Mouse (Mus musculus) thymus, postnatal 0 days (tissue): ENCODE measurements around the gene Cbx3. TPM values are rescaled to one million over a fixed set of nuclear protein-coding genes. Genes with fewer than 3 reads are reported as not detected.
"Not testable (repeated sequence)": the region's sequence is repeated elsewhere in the genome, so short reads cannot be mapped to it uniquely, and the experiment has no call there.

Experiments
- DNase-seq: peaks from one replicate; pipeline ENCODE4 v3.0.0-alpha.2; 2015; ENCODE audit warnings: low spot score
- polyA plus RNA-seq: library from polyadenylated mRNA; unstranded; fragments of >200 nt; fragmentation: Nextera tagmentation; extraction: Ambion mirVana; gene quantifications from 2 replicates; pipeline ENCODE4 v1.2.1, GENCODE M21; 2015

Cbx3 gene
- polyA plus RNA-seq, 1 experiment from 2014 or later, result 674 TPM

DNA sequence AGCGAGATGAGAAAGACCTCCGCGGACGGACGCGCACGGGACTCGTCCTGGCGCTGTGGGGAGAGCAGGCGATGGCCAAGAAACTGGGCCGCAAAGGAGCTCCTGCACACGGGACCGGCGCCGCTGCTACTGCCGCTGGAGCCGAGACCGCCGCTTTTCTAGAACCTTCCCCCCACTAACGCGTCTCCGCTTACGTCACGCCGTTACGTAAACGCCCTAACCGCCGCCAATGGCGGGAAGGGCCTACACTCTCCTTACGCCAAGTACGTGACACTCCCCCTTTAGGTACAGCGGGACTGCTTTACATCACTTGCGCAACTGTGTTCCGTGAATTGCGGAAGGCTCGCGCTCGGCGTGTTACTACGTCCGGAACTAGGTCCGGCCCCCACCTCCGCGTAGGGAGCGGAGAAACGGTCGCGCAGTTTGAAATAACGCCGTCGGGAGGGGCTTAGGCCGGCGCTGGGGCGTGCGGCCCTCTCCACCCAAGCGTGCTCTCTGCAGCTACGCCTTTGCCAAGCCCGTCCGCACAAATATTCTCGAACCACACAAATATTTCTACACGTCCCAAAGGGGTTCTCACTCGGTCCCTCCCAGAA lies 347 bp upstream of the Cbx3 start, which contains the start of gene Hnrnpa2b1:
TSS of gene Hnrnpa2b1 (minus strand) at position 180 of the 596 bp plus-strand sequence.
- peak; percentile 100 for DNase-seq

DNA sequence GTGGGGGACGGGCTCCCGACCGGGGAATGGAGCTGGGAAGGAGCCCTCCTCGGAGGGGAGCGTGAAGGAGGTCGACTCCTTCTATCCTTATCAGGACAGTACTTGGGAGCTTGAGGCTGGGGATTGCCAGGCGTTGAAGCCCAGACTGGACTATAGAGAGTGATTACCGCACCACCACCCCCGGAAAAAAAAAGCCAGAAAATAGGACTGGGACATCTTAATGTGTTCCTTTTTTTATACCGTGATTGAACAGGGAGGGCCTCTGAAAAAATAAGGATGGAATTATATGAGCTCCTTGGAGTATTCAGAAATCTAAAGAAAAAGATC lies 982 bp downstream of the Cbx3 start:
- DNase-seq, result no peak

DNA sequence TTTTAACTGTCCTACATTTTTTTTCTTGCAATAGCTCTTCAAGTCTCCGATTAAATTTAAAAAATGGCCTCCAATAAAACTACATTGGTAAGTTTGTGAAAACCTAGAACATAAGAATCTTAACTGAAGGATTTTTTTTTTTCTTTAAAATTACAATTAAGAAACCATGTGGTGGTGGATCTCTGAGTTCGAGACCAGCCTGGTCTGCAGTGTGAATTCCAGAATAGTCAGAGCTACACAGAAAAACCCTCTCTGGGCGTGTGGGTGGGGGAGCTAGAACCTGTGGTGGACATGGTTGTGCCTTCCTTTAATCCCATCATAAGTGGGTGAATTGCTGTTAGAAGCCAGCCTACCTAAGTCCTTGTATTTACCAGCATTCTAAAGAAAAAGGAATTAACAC lies 1.6 kb downstream of the Cbx3 start:
- no peak for DNase-seq

- DNase-seq, result no peak
Measured at GRCm38 (mm10) chr6:51472213-51472612, 2.1 kb downstream of the Cbx3 start.

GRCm38 (mm10) chr6:51479136-51479731 lies 9.1 kb downstream of the Cbx3 start:
- DNase-seq, result no peak

- DNase-seq, result no peak
Measured at GRCm38 (mm10) chr6:51481548-51481947, 11.4 kb downstream of the Cbx3 start.

GRCm38 (mm10) chr6:51483861-51484260 lies 13.7 kb downstream of the Cbx3 start:
- no peak for DNase-seq

DNA sequence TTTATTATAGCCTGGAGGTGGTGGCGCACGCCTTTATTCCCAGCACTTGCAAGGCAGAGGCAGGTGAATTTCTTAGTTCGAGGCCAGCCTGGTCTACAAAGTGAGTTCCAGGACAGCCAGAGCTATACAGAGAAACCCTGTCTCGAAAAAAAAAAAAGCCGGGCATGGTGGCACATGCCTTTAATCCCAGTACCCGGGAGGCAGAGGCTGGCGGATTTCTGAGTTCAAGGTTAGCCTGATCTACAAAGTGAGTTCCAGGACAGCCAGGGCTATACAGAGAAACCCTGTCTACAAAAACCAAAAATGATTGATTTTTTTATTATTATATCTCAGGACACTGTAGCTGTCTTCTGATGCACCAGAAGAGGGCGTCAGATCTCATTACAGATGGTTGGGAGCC lies 14.4 kb downstream of the Cbx3 start:
- DNase-seq, result not testable (repeated sequence)

GRCm38 (mm10) chr6:51485646-51486045 lies 15.5 kb downstream of the Cbx3 start:
- no peak for DNase-seq

GRCm38 (mm10) chr6:51486076-51486710 lies 16.0 kb downstream of the Cbx3 start:
- DNase-seq, result no peak

DNA sequence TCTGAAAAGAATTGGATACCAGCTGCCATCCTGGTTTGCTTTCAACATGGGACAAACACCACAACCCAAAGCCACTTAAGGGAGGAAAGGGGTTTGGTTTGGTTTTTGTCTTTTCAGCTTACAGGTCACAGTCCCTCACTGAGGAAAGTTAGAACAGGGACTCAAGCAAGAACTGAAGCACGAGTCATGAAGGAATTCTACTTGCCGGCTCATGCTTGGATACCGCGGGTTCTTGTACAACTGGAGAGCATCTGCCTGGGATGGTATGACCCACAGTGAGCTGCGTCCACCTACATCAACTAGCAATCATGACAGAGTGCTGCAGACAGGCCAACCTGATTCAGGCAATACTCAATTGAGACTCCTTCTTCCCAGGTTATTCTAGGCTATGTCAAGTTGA lies 16.6 kb downstream of the Cbx3 start:
- no peak for DNase-seq

DNA sequence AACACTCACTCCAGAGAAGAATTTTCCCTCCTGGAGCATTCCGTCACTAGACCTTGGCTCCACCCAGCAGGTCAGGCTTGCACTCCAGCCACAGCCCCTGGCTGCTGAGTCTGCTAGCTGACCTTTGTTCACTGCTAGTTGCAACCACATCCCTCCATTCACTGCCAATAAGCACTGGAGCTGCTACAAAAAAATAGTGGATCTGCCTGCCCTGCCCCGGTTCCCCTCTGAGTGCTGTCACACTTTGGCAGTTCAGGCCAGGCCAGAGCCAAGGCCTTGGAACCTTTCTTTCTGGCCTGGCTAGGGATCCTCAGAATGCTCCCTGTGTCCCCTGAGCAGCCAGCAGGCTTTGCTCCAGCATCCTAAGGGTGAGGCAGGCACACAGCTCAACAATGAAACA lies 19.6 kb downstream of the Cbx3 start:
- DNase-seq, result no peak

DNA sequence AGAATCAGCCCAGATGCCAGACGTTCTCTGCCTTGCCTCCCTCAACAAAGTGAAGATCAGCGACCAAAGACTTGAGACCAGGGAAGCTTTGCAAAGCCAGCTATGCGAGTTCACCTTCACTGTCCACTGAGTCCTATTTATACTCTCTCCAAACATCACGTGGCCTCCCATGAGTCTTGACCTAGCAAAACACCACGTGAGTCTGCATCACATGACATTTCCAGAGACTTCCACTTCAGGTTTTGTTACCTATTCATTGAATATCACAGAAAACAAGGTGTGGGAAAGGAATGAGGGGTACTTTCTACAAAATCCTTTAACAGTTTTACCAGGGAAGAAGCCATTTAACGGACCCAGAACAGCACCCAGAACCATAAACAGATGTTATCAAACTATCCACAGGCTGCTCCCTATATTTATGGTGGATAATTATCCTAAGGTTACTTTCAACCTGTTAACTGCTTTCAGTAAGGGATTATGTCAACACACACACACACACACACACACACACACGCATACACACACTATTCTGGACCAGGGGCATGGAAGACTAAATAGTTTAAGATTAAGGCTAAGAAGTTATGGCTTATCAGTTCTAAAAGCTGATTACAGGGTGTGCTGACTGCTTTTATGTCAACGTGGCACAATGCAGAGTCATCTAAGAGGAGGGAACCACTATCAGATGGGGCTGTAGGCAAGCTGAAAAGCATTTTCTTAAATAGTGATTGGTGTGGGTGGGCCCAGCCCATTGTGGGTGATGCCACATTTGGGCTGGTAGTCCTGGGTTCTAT lies 27.4 kb downstream of the Cbx3 start:
- DNase-seq, result no peak

DNA sequence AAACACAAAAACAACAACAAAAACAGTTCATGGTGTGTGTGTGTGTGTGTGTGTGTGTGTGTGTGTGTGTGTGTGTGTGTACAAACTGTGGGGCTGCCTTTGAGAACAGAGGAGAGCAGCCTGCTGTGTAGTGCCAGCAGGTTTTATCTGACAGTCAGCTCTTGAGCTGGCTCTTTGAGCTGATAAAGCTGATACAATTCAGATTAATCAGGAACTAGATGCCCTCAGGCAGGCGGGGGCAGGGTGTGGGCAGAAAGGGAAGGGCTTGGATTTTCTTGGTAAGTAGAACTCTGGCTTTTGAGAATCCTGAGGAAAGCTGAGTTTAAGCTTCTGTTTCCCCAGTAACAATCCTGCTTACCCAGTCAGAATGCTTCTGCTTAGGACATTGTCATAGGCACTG lies 35.5 kb downstream of the Cbx3 start:
- no peak for DNase-seq

DNA sequence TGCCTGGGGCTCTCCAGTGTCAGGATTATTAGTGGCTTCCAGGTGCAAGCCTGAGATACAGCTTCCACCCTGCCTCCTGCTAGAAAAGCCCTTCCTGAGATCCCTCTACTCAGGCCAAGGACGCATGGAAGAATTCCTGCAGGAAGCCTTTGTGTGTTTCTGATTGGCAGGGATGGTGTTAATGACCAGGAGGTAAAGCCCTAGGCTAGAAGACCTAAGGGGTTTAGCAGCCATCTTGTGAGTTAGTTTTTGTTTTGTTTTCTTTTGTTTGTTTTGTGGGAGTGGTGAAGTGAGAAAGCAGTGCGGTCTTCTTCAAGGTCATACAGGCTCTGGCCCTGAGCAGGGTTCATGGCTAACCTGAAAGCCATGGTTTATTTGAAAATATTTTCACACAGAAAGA lies 37.4 kb downstream of the Cbx3 start:
- no peak for DNase-seq

DNA sequence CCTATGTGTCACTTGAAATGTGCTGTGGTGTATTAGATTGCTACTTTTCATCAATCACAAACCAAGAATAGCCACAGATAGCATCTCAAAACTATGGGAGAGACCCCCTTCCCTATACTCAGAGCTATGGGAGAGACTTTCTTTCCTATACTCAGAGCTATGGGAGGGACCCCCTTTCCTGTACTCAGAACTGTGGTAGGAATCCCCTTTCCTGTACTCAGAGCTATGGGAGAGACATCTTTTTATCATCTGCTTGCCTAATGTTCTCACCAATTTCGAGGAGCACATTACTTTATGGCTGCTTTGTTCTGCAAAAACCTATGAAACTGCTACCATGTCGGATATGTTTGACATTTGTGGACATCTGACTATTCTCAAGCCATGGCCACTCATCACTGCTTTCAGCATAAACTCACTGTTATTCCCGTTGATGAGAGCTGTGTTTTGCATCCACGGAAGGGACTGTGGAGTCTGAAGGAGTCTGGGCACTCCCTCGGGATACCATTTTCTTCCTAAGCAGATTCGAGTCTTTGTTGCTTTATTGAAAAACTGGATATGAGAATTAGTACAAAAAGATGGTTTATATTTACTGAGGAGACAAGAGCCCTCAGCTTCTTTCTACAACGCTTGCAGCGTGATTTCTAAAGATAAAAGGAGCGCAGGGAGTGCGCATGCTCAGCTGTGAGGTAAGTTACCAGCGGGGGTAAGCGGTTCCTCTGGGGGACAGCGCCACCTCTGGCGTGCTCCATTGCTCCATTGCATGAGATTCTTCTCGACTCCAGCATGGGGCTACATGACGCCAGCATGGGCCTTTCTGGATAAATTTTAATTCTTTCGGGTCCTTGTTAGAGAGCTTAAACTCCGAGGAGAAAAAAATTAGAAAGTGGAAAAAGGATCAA lies 38.8 kb downstream of the Cbx3 start:
- DNase-seq, result peak; percentile 87

GRCm38 (mm10) chr6:51510094-51510493 lies 39.9 kb downstream of the Cbx3 start:
- DNase-seq, result peak; percentile 61

DNA sequence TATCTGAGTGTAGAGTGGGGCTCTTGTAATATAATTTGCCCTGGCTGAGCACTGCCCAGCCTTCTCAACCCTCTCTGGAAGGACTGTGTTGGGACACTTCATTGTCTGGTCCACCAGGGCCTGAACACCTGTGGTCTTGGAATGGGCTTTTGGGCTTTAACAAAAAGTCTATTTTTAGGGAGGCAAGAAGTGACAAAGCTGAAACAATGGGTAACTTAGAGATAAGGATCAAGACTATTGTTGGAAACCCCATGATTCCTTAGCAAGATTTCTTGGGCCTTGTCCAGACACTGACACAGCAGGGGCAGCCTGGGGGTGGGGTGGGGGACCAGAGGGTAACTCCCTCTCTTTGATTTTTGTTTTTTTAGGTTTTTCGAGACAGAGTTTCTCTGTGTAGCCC lies 40.8 kb downstream of the Cbx3 start:
- no peak for DNase-seq

GRCm38 (mm10) chr6:51513745-51514144 lies 43.6 kb downstream of the Cbx3 start:
- no peak for DNase-seq

GRCm38 (mm10) chr6:51514860-51515259 lies 44.7 kb downstream of the Cbx3 start:
- no peak for DNase-seq

DNA sequence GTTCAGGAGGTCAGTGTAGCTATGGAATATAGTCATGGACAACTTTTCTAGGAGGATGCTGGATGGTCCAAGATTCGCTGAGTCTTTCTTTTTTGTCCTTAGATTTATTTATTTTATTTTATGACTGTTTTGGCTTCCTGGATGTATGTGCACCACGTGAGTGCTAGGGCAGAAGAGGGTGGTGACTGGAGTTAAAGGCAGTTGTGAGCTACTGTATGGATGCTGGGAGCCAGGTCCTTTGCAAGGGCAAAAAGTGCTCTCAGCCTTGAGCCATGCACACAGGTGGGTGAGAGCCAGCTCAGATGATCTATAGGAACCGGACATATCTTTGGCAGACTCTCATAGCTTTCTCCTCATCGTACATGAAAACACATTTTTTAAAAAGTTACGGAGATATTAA lies 53.1 kb downstream of the Cbx3 start:
- no peak for DNase-seq
